Mouse (Mus musculus): ENCODE measurements around the gene Ski.

- no peak for TF ChIP-seq GATA1 (IDR thresholded peaks at IDR 0.05; ENCODE audit: low read length)
- no peak for TF ChIP-seq TAL1 (IDR thresholded peaks at IDR 0.05; ENCODE audit: low read length)
Measured at GRCm38 (mm10) chr4:155120583-155120982, 101.8 kb downstream of the Ski start.

All from erythroblast, embryonic 14.5 days (primary cell).